Mouse (Mus musculus): ENCODE data around the gene Gng13. TPM values are rescaled to one million over a fixed set of nuclear protein-coding genes. Genes with fewer than 3 reads are reported as not detected.

Gene Gng13
- total and polyA plus RNA-seq, 3 experiments, result 1.3 to 2.9 TPM; not detected in 1

- TF ChIP-seq TBP (conservative IDR thresholded peaks at IDR 0.05; ENCODE audit: low read depth, low read length), result peak; percentile 68; the same call in 1 of the 2 replicates
- no peak for TF ChIP-seq SMC3 (IDR thresholded peaks at IDR 0.05; ENCODE audit: low read depth, low read length)
- TF ChIP-seq POLR2AphosphoS2 (IDR thresholded peaks at IDR 0.05; ENCODE audit: low read depth, low read length), result no peak
- no peak for TF ChIP-seq USF1 (IDR thresholded peaks at IDR 0.05; ENCODE audit: low read depth, low read length)
Observed at GRCm38 (mm10) chr17:25727265-25728008, 10.5 kb downstream of the Gng13 start, which contains the start of the genes Chtf18 and Rpusd1 (continued).

GRCm38 (mm10) chr17:25728009-25728270 is 11.0 kb downstream of the Gng13 start:
- Histone ChIP-seq H3K4me1 (ENCODE audit: control insufficient read depth in 1 of 2, insufficient read depth in 2 of 2) (peaks cover 9 to 28% of the 10 kb centered on the region in 2 experiments), H3K27me3 (replicated peaks) (no peaks in the 10 kb centered on the region), H3K4me2 (ENCODE audit: insufficient read depth, low read depth, poor library complexity, severe bottlenecking) (peak overlapping the region; percentile 84), H3K36me3 (replicated peaks in 1 of 2; ENCODE audit: control insufficient read depth in 1 of 2, insufficient read depth in 1 of 2, low read length in 1 of 2) (peaks cover 23 to 64% of the 10 kb centered on the region in 2 experiments), H3K27ac (ENCODE audit: insufficient read depth, low read depth) (no peak overlapping the region), H3K4me3 (replicated peaks in 1 of 3; ENCODE audit: low read depth in 2 of 3, low read length in 2 of 3, poor library complexity in 1 of 3) (peak overlapping the region; percentile 78 to 98 (median 83)), H3K9me3 (replicated peaks; ENCODE audit: low read length) (no peaks in the 10 kb centered on the region), H3K79me2 (replicated peaks; ENCODE audit: control insufficient read depth, extremely low read depth, insufficient read depth, poor library complexity, severe bottlenecking) (no peaks in the 10 kb centered on the region; the same call in 1 of the 2 replicates), H3K9ac (ENCODE audit: insufficient read depth, low read depth) (peak overlapping the region; percentile 85)
- TF ChIP-seq ELF1 (IDR thresholded peaks at IDR 0.05; ENCODE audit: low read depth, low read length), result peak; percentile 24; the same call in 1 of the 2 replicates
- TF ChIP-seq ZNF384 (IDR thresholded peaks at IDR 0.05; ENCODE audit: low read depth, low read length), result no peak
- in situ Hi-C loops (cut with MboI; ENCODE audit: low pct_ligation_motif_present, low pct_unique_long_range_greater_than_20kb, low sequenced_read_pairs), result no loop called here
- DNase-seq (ENCODE audit: extremely low read depth), result no peak
- dilution Hi-C loops (cut with MboI; ENCODE audit: extremely low pct_ligation_motif_present, extremely low pct_unique_long_range_greater_than_20kb, low sequenced_read_pairs), result no loop called here

GRCm38 (mm10) chr17:25732082-25732481 is 15.1 kb downstream of the Gng13 start:
- Histone ChIP-seq H3K4me1 (ENCODE audit: control insufficient read depth in 1 of 2, insufficient read depth in 2 of 2) (peaks cover 9 to 12% of the 10 kb centered on the region in 2 experiments), H3K36me3 (replicated peaks in 1 of 2; ENCODE audit: control insufficient read depth in 1 of 2, insufficient read depth in 1 of 2, low read length in 1 of 2) (peaks cover 8 to 36% of the 10 kb centered on the region in 2 experiments), H3K79me2 (replicated peaks; ENCODE audit: control insufficient read depth, extremely low read depth, insufficient read depth, poor library complexity, severe bottlenecking) (no peaks in the 10 kb centered on the region; the same call in 1 of the 2 replicates), H3K27me3 (replicated peaks) (peaks cover 21% of the 10 kb centered on the region), H3K4me3 (replicated peaks in 1 of 3; ENCODE audit: low read depth in 2 of 3, low read length in 2 of 3, poor library complexity in 1 of 3) (no peak overlapping the region), H3K9me3 (replicated peaks; ENCODE audit: low read length) (no peaks in the 10 kb centered on the region), H3K27ac (ENCODE audit: insufficient read depth, low read depth) (no peak overlapping the region), H3K4me2 (ENCODE audit: insufficient read depth, low read depth, poor library complexity, severe bottlenecking) (no peak overlapping the region), H3K9ac (ENCODE audit: insufficient read depth, low read depth) (no peak overlapping the region)
- TF ChIP-seq GABPA (IDR thresholded peaks at IDR 0.05; ENCODE audit: insufficient replicate concordance, low read depth, low read length) (no peak), BHLHE40 (IDR thresholded peaks at IDR 0.05; ENCODE audit: low read depth, low read length) (no peak), CTCF (conservative IDR thresholded peaks at IDR 0.05 in 1 of 2, IDR thresholded peaks at IDR 0.05 in 1 of 2; ENCODE audit: low read depth in 2 of 2, low read length in 2 of 2) (peak; percentile 83 to 85), SIN3A (IDR thresholded peaks at IDR 0.05; ENCODE audit: low read length) (no peak), ZKSCAN1 (IDR thresholded peaks at IDR 0.05; ENCODE audit: borderline replicate concordance, low read depth, low read length) (no peak), SMC3 (IDR thresholded peaks at IDR 0.05; ENCODE audit: low read depth, low read length) (peak; percentile 79), RAD21 (IDR thresholded peaks at IDR 0.05; ENCODE audit: low read depth, low read length) (peak; percentile 50), MAX (IDR thresholded peaks at IDR 0.05; ENCODE audit: low read length) (0 out of 2 replicates have a peak, but pooled peaks have one; percentile 23), KAT2A (IDR thresholded peaks at IDR 0.05; ENCODE audit: insufficient replicate concordance, low read length) (no peak), HCFC1 (IDR thresholded peaks at IDR 0.05; ENCODE audit: low read depth, low read length) (no peak), MXI1 (IDR thresholded peaks at IDR 0.05; ENCODE audit: low read depth, low read length) (peak; percentile 31; the same call in 1 of the 2 replicates), IRF4 (IDR thresholded peaks at IDR 0.05; ENCODE audit: low read depth, low read length) (no peak), NRF1 (IDR thresholded peaks at IDR 0.05; ENCODE audit: low read depth, low read length) (peak; percentile 82)
- in situ Hi-C loops (cut with MboI; ENCODE audit: low pct_ligation_motif_present, low pct_unique_long_range_greater_than_20kb, low sequenced_read_pairs), result loop anchor here (10.0 kb wide), 1 partner anchor 63 kb away; the partner anchor contains the start of genes AC134908.4, Fam173a and Metrn
- dilution Hi-C loops (cut with MboI; ENCODE audit: extremely low pct_ligation_motif_present, extremely low pct_unique_long_range_greater_than_20kb, low sequenced_read_pairs), result no loop called here
- DNase-seq (ENCODE audit: extremely low read depth), result peak; percentile 89

Measured in CH12.LX (cell line).